Mouse (Mus musculus) lung, postnatal 0 days (tissue): ENCODE measurements around the gene Arhgef17.

Experiments used
- CTCF ChIP-seq: IDR thresholded peaks from 2 replicates; pipeline ENCODE4 v1.5.1; 2016; ENCODE audit warnings: antibody characterized with exemption, mild to moderate bottlenecking
- EP300 ChIP-seq: IDR thresholded peaks from 2 replicates; pipeline ENCODE4 v1.6.1; 2016; ENCODE audit warnings: antibody characterized with exemption, mild to moderate bottlenecking, control low read depth

GRCm38 (mm10) chr7:100928456-100928855 lies 3.5 kb downstream of the Arhgef17 start:
- TF ChIP-seq CTCF (no peak), EP300 (no peak)
